In genomic region chr10:30521727-30522126, GRCm38 (mm10) we compare ENCODE assay signal across 13 mouse cellular contexts.
"Had no signal": no experiment of that assay in that cellular context is flagged by ENCODE, and none has a peak within 500 bp of the region (broad histone marks: within the 10 kb centered on the region; RNA-seq: fewer than 3 reads in every experiment).

No protein-coding gene starts in this region.

- H3K9ac ChIP-seq: limb, embryonic 13.5 days; liver, embryonic 14.5 days; neural tube, embryonic 15.5 days had no signal

- H3K27me3 ChIP-seq: limb, embryonic 13.5 days; neural tube, embryonic 15.5 days had no signal

- H3K4me1 ChIP-seq: limb, embryonic 13.5 days; midbrain, embryonic 10.5 days; neural tube, embryonic 15.5 days had no signal

- H3K4me2 ChIP-seq: limb, embryonic 13.5 days; neural tube, embryonic 15.5 days had no signal

- H3K36me3 ChIP-seq: limb, embryonic 13.5 days; midbrain, embryonic 10.5 days; neural tube, embryonic 15.5 days had no signal

- H3K9me3 ChIP-seq: limb, embryonic 13.5 days; midbrain, embryonic 10.5 days; neural tube, embryonic 15.5 days had no signal

- H3K4me3 ChIP-seq: layer of hippocampus, adult 2 months; limb, embryonic 13.5 days; midbrain, embryonic 10.5 days; myocyte; neural tube, embryonic 15.5 days had no signal

- DNase-seq: kidney, adult 18-20 months; kidney, postnatal 10 days; kidney, postnatal 4 days; left cerebral cortex, postnatal 4 days; midbrain, embryonic 14.5 days; thymus, adult 18-20 months; thymus, postnatal 14 days had no signal

- H3K27ac ChIP-seq: layer of hippocampus, adult 2 months; limb, embryonic 13.5 days; liver, embryonic 14.5 days; midbrain, embryonic 10.5 days; neural tube, embryonic 15.5 days had no signal
